Mouse (Mus musculus): ENCODE results near the gene Clstn1. TPM values are rescaled to one million over a fixed set of nuclear protein-coding genes. Genes with fewer than 3 reads are reported as not detected.

The Clstn1 gene
- polyA plus RNA-seq (2012; rRNA removed), result 301 and 324 TPM in 2 replicates

- Histone ChIP-seq H3K4me3 (replicated peaks; ENCODE audit: insufficient read depth, low read depth, low read length) (peak within 1 kb of the TSS; percentile 99), H3K27me3 (ENCODE audit: control insufficient read depth, insufficient read depth, low read length) (no peaks in the 10 kb centered on the region), H3K27ac (ENCODE audit: insufficient read depth, low read length) (peak within 1 kb of the TSS; percentile 97), H3K4me1 (ENCODE audit: control insufficient read depth, insufficient read depth, low read length) (peaks cover 6% of the 10 kb centered on the region; the same call in 1 of the 2 replicates)
- WGBS, result 1% methylated on average over 83 of the region's 103 CpGs
- peak; percentile 81 to 86 for DNase-seq
- TF ChIP-seq CTCF (IDR thresholded peaks at IDR 0.05; ENCODE audit: borderline replicate concordance, insufficient read depth, low read depth, low read length) (no peak), POLR2A (IDR thresholded peaks at IDR 0.05; ENCODE audit: borderline replicate concordance, insufficient read depth, low read length) (0 out of 2 replicates have a peak, but pooled peaks have one; percentile 34)
Measured at GRCm38 (mm10) chr4:149586044-149586782, at the start of gene Clstn1. Gene Clstn1 (plus strand): TSS chr4:149586468.

DNA sequence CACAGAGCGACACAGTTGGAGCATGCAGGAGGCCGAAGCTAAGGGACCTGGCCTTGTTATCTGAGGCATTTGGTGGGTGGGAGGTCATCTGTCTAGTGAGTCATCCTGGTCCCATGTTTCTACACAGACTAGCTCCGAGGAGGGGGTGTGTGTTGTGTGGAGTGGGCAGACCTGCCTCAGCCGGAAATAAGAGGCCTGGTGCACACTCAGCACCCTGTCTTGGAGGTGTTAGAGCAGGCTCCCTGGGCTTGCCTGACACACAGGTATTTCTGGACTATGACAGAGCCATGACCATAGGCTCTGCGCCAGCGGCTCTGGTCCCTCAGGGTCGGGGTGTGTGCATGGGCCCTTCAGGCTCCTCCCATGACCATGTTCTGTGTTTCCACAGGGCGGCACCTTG is 46.8 kb upstream of the Clstn1 start:
- Histone ChIP-seq H3K27me3 (ENCODE audit: control insufficient read depth, insufficient read depth, low read length) (no peaks in the 10 kb centered on the region), H3K4me3 (replicated peaks; ENCODE audit: insufficient read depth, low read depth, low read length) (no peak overlapping the region), H3K4me1 (ENCODE audit: control insufficient read depth, insufficient read depth, low read length) (no peaks in the 10 kb centered on the region; the same call in 1 of the 2 replicates), H3K27ac (ENCODE audit: insufficient read depth, low read length) (no peak overlapping the region)
- no peak for DNase-seq
- 82% methylated on average over 8 of the region's 8 CpGs for WGBS
- TF ChIP-seq POLR2A (IDR thresholded peaks at IDR 0.05; ENCODE audit: borderline replicate concordance, insufficient read depth, low read length) (no peak), CTCF (IDR thresholded peaks at IDR 0.05; ENCODE audit: borderline replicate concordance, insufficient read depth, low read depth, low read length) (no peak)

DNA sequence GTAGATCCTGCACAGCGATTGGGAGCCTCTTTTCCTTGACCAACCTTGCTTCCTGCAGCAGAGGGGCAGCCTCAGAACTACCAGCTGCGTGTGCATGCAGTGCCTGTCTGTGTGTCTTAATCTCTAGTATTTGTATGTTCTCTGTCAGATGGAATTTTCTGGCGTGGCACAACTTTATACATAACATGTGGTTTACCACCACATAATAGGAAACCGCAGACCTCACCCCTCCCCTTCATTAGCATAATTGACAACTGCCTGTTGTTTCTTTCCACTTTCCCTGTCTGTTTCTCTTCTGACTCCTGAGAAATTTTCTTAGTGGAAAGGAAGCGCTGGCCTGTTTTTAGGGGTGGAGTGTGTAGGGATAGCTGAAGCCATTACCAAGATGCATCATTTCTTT is 44.3 kb upstream of the Clstn1 start:
- TF ChIP-seq CTCF (IDR thresholded peaks at IDR 0.05; ENCODE audit: borderline replicate concordance, insufficient read depth, low read depth, low read length) (no peak), POLR2A (IDR thresholded peaks at IDR 0.05; ENCODE audit: borderline replicate concordance, insufficient read depth, low read length) (no peak)
- no peak overlapping the region for H3K4me3 ChIP-seq (replicated peaks; ENCODE audit: insufficient read depth, low read depth, low read length)
- 61% methylated on average over 5 of the region's 5 CpGs for WGBS
- peaks cover 4% of the 10 kb centered on the region; the same call in 1 of the 2 replicates for H3K4me1 ChIP-seq (ENCODE audit: control insufficient read depth, insufficient read depth, low read length)
- H3K27ac ChIP-seq (ENCODE audit: insufficient read depth, low read length), result no peak overlapping the region
- no peak for DNase-seq
- H3K27me3 ChIP-seq (ENCODE audit: control insufficient read depth, insufficient read depth, low read length), result no peaks in the 10 kb centered on the region

- Histone ChIP-seq H3K4me3 (replicated peaks; ENCODE audit: insufficient read depth, low read depth, low read length) (no peak overlapping the region), H3K27me3 (ENCODE audit: control insufficient read depth, insufficient read depth, low read length) (no peaks in the 10 kb centered on the region), H3K27ac (ENCODE audit: insufficient read depth, low read length) (no peak overlapping the region), H3K4me1 (ENCODE audit: control insufficient read depth, insufficient read depth, low read length) (peaks cover 4% of the 10 kb centered on the region; the same call in 1 of the 2 replicates)
- DNase-seq, result no peak
- 78% methylated on average over 12 of the region's 12 CpGs for whole genome bisulfite sequencing
- TF ChIP-seq POLR2A (IDR thresholded peaks at IDR 0.05; ENCODE audit: borderline replicate concordance, insufficient read depth, low read length) (no peak), CTCF (IDR thresholded peaks at IDR 0.05; ENCODE audit: borderline replicate concordance, insufficient read depth, low read depth, low read length) (no peak)
Measured at GRCm38 (mm10) chr4:149542431-149542830, 43.8 kb upstream of the Clstn1 start.

- DNase-seq, result peak; percentile 77 to 87
- H3K4me1 ChIP-seq (ENCODE audit: control insufficient read depth, insufficient read depth, low read length), result peaks cover 4% of the 10 kb centered on the region; the same call in 1 of the 2 replicates
- no peak overlapping the region for H3K4me3 ChIP-seq (replicated peaks; ENCODE audit: insufficient read depth, low read depth, low read length)
- no peaks in the 10 kb centered on the region for H3K27me3 ChIP-seq (ENCODE audit: control insufficient read depth, insufficient read depth, low read length)
- WGBS, result 38% methylated on average over 10 of the region's 10 CpGs
- TF ChIP-seq POLR2A (IDR thresholded peaks at IDR 0.05; ENCODE audit: borderline replicate concordance, insufficient read depth, low read length) (no peak), CTCF (IDR thresholded peaks at IDR 0.05; ENCODE audit: borderline replicate concordance, insufficient read depth, low read depth, low read length) (peak; percentile 96)
- H3K27ac ChIP-seq (ENCODE audit: insufficient read depth, low read length), result no peak overlapping the region
Measured at GRCm38 (mm10) chr4:149542927-149543553, 43.2 kb upstream of the Clstn1 start.

- DNase-seq, result peak in 1 of 2 experiments; percentile 41
- Histone ChIP-seq H3K4me1 (ENCODE audit: control insufficient read depth, insufficient read depth, low read length) (peaks cover 9% of the 10 kb centered on the region), H3K27me3 (ENCODE audit: control insufficient read depth, insufficient read depth, low read length) (no peaks in the 10 kb centered on the region), H3K27ac (ENCODE audit: insufficient read depth, low read length) (no peak overlapping the region), H3K4me3 (replicated peaks; ENCODE audit: insufficient read depth, low read depth, low read length) (no peak overlapping the region)
- TF ChIP-seq POLR2A (IDR thresholded peaks at IDR 0.05; ENCODE audit: borderline replicate concordance, insufficient read depth, low read length) (no peak), CTCF (IDR thresholded peaks at IDR 0.05; ENCODE audit: borderline replicate concordance, insufficient read depth, low read depth, low read length) (no peak)
- WGBS, result 35% methylated on average over 8 of the region's 8 CpGs
Measured at GRCm38 (mm10) chr4:149544892-149545291, 41.4 kb upstream of the Clstn1 start.

DNA sequence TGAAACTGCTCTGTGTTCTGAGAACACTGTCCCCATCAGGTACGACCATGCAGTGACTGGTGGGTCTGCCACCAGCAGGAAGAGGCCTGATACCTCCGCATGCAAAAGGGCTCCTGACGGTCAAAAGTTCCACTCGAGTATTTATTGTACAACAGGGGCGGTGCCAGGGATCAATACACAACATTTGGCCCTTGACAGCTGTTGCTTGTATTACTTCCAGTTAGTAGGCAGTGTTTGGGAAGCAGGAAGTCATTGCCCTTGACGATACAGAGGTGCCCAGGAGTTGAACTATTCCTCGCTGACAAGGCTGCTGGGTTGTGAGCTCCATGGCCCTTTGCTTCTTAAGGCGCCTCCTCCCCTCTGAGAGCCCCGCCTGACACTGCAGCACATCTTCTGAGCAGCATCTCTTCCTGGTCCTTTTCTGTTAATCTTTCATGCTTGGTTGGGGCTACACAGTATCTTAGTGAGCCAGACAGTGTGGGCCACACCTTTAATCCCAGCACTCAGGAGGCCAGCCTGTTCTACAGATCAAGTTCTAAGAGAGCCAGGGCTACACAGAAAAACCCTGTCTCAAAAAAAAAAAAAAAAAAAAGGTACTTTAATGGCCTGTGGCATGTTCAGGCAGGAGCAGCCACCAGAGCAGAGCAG is 39.3 kb upstream of the Clstn1 start:
- no peak overlapping the region for H3K27ac ChIP-seq (ENCODE audit: insufficient read depth, low read length)
- no peak overlapping the region for H3K4me3 ChIP-seq (replicated peaks; ENCODE audit: insufficient read depth, low read depth, low read length)
- TF ChIP-seq CTCF (IDR thresholded peaks at IDR 0.05; ENCODE audit: borderline replicate concordance, insufficient read depth, low read depth, low read length), result no peak
- no peak for TF ChIP-seq POLR2A (IDR thresholded peaks at IDR 0.05; ENCODE audit: borderline replicate concordance, insufficient read depth, low read length)
- peaks cover 9% of the 10 kb centered on the region for H3K4me1 ChIP-seq (ENCODE audit: control insufficient read depth, insufficient read depth, low read length)
- no peak for DNase-seq
- no peaks in the 10 kb centered on the region for H3K27me3 ChIP-seq (ENCODE audit: control insufficient read depth, insufficient read depth, low read length)
- 84% methylated on average over 9 of the region's 9 CpGs for WGBS

Measured in cerebellum, adult 2 months (tissue).